Mouse (Mus musculus) kidney, adult 2 months (tissue): Measurements from ENCODE around the gene Rptn.

Experiments
- CTCF ChIP-seq: fragments of 200-500 bp; conservative IDR thresholded peaks from 2 replicates; pipeline ENCODE4 v1.5.1; 2011; ENCODE audit warnings: low read depth, mild to moderate bottlenecking, control low read depth, low read length, moderate library complexity, mixed read lengths; ENCODE audit not compliant: insufficient read depth, insufficient read length
- POLR2A ChIP-seq: fragments of 200-500 bp; IDR thresholded peaks from one replicate; pipeline ENCODE4 v1.6.1; 2011; ENCODE audit warnings: low read depth, low read length, control low read depth

GRCm38 (mm10) chr3:93403936-93404335, 10.4 kb downstream of the Rptn start:
- no peak for TF ChIP-seq POLR2A
- no peak for TF ChIP-seq CTCF
